Mouse (Mus musculus) kidney, adult 11 months (tissue): ENCODE data around the gene Zfp804b.
"Not testable (repeated sequence)": the region's sequence is repeated elsewhere in the genome, so short reads cannot be mapped to it uniquely, and the experiment has no call there.

Experiments used
- DNase-seq: peaks from one replicate; pipeline ENCODE4 v3.0.0; 2022

Zfp804b gene

DNA sequence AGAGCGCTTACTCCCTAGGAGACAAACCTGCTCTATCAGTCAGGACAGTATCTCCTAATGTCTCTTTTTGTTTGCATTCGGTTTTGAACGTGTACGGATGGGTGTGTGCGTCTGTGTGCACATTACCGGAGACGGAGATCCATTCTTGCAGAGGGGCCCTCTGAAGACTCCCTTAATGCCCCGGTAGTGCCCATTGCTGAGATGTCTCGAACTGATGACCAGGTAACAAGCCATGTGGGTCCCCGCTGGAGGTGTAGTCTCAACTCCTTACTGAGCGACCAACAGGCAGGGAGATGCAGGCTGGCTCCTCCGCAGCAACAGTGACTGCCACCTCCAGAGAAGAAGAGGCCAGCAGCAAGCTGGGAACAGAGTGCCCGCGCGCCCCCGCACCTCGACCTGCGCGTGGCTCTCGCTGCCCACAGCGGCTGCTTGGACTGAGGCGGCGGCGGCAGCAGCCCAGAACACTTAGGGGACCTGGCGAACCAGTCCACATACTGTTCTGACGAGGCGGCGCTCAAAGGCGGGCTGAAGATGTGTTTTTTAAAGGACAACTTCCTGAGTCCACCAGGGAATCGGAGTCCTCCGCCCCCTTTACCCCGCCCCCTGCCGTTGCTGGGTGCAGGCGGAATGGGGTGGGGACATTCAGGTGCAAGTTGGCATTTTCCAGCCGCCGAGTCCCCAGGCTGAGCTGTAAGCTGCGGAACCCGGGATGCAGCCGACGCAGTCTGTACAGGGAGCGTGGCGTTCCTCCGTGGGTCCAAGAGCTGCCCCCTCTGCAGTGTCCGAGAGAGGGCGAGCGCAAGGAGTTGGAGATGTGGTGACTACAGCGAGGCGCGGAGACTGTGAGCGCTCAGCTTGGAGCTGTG lies at the start of gene Zfp804b:
Gene Zfp804b (minus strand): TSS at position 612 of the 866 bp plus-strand sequence.
- no peak for DNase-seq

DNA sequence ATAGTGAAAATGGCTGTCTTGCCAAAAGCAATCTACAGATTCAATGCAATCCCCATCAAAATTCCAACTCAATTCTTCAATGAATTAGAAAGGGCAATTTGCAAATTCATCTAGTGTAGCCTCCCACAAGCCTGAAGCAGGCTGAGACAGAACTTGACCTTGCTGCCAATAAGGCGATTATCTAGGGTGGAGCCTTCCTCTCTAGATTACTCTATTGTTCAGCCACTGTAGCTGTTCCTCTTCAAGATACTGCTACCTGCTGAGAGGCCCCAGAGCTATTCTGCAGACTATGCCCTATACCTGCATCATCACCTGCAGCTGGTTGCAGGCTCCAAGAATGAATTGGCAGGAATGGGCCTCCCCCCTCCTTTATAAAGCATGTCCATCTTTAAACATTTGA lies 20.1 kb upstream of the Zfp804b start:
- DNase-seq = not testable (repeated sequence)

DNA sequence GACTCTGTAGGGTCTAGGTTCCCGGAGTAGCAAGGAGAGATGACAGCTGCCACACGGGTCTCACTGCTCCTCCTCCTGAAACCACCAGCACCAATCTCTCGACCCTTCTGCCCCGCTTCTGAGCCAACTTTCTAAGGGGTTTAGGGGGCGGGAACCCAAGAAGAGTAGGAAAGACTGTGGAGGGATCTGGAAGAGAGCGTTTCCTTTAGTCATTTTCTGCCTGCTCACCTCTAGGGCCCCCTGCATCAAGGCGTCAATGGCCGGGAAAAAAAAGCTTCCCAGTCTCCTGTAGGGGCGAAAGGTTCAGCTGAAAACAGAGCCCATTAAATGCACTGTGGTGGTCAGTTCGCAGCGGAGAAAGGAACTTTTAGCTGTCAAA lies 444 bp upstream of the Zfp804b start:
- no peak for DNase-seq

DNA sequence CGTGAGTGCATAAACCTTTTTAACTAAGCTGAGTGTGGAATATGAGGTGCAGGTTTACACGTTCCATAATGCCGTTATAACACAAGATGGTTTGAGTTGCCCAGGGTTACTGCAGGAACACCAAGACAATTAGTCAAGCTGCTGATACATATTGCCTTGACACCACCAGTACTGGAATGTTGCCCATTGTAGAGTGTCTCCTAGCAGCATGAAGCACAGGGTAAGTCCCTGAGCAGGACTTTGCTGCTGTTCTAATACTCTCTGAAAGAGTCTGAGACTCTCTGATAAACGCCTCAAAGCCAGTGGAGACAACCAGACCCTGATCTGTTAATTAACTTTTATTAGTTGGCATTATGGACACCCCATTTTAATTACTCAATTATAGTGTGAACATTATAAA lies 19.0 kb downstream of the Zfp804b start:
- no peak for DNase-seq

DNA sequence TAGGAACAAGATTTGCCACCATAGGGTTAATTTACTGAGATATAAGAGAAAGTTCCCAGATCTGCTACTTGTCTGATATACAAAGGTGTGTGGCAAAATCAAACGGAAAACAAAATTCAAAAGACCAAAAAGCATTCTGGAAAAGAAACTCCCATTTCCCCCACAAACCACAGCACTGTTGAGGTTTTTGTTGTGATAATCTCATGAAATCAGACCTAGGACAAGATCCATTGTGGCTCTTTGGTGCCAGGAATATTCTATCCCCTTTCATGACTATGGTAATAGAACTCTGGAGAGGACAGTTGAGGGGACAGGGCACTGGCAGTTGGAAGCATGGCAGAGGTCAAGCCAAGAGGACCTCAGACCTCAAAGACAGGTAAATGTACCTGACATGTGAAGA lies 40.7 kb downstream of the Zfp804b start, which contains the start of gene Tex47:
Gene Tex47 (plus strand): TSS at position 301 of the 400 bp plus-strand sequence.
- DNase-seq = no peak

DNA sequence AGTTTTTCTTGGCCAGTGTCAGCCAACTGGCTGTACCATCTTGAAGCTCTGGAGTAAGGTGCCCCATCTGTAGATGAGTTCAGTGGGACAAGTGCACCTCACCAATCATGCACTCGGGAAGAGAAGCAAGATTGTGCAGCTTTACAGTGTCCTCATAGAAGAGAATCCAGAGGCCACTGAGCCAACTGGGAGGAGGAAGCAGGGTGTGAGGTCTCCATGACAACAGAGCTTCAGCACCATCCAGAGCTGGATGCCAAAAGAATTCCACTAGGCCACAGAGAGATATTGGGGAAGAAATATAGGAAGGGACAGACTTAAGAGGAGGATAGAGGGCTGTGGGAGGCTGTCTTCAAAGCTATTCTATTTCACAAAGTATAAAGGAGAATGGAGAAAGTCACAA lies 41.6 kb downstream of the Zfp804b start:
- DNase-seq = no peak

DNA sequence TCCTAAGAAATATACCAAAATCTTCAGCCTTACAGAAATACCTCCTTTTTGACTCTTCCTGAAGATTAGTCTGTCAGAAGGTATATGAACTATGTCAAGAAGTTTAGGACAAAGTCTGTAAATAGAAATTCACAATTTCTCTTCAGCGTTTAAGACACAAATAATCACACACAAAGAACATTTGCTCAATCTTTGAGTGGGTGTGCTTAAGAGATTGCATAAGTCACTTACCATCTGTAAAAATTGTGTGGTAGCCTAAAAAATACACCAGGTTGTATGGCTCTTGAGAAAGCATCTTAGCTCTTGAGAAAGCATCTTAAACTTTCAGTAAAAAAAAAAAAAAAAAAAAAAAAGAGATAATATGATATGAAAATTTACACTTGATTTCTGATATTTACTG lies 60.2 kb downstream of the Zfp804b start:
- DNase-seq = no peak

DNA sequence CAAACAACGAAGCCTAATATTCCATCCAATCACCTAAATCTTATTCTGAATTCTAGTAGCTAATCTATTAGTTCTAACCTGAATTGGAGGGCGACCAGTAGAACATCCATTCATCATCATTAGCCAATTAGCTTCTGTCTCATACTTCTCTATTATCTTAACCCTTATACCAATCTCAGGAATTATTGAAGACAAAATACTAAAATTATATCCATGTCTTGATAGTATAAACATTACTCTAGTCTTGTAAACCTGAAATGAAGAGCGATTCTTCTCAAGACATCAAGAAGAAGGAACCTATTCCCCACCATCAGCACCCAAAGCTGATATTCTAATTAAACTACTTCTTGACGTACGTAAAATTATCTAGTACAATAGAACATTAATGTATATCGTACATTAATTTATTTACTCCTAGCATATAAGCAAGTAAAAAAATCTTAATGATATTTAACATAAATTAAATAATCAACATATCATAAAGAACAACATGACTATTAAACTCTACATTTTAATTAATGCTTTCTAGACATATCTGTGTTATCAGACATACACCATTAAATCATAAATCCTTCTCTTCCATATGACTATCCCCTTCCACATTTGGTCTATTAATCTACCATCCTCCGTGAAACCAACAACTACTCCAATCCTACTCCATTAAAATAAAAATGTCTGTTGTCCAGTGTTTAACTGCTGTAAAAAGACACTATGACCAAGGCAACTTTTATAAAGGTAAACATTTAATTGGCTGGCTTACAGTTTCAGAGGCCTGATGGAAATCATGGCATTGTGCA lies 67.7 kb downstream of the Zfp804b start:
- no peak for DNase-seq

DNA sequence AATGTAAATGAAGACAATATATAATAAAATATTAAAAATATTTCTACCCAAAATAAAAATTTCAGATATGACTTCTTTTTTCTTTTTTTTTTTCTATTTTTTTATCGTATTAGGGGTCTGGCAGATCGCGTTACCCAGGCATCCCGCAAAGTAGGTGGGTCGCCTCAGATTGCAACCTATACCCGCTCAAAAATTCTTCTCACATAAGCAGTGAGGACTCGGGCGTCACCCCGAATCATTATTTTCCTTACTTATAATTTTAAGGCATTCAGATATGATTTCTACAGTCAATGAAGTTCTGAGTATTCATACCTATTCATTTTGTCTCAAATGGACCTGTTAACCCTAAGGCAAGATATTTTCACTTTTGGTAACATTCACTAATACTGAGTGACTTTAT lies 167.0 kb downstream of the Zfp804b start:
- DNase-seq = no peak

DNA sequence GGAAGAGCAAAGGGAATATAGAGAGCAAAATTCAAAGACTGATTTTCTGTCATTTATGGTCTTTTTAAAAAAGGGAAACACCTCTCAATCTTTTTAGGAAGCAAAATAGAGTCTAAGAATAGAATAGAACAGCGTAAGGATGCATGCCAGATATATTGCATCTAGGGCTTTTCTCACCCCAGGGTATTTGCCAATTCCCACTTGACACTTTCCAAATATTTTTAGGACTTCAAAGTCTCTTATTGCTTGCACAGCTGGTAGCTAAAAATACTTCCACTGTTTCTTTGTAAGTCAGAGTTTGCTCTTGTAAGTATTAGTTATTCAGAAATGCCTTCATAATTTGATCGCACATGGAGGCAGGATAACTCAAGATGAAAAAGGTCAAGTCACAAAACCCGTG lies 204.9 kb downstream of the Zfp804b start:
- DNase-seq = no peak

DNA sequence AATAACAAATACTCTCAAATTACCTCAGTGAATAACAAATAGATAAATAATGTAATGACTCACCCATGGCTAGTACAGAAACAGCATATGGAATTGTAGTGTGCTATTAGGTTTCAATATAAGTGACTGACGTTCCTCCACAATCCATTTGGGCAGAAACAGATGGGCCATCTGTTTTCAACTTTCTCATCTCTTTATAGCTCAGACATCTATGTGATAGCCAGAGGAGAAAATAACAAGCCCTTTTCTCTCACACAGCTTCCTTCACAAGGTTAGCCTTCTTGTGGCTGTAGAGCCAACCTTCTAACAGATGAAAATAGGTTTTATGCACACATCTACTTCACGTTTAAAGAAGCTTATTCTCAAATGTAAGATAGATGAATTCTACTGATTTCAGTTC lies 242.2 kb downstream of the Zfp804b start:
- no peak for DNase-seq

DNA sequence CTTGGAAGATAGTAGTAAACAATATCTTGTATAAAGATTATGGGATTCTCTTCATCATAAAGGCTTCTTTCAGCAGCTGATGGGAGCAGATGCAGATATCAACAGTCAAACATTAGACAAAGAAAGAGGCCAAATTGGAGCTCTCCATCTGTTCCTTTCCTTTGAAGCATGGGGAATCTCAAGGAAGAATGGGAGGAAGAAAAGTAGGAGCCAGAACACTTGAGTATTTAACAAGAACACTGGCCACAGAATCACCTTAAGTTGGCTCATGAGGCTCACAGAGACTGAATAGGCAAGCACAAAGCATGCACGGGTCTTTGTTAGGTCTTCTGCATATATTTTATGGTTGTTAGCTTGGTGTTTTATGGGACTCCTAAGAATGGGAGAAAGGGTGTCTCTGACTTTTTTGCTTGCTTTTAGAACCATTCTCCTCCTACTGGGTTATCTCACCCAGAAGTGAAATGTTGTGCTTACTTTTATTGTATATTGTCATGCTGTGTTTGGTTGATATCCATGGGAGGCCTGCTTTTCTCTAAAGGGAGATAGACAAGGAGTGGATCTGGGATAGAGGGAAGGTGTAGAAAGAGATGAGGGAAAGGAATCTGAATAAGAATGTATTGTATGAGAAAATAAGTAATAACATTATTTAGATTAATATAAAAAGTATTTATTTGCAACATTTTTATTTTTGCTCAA lies 270.5 kb downstream of the Zfp804b start:
- DNase-seq = no peak

DNA sequence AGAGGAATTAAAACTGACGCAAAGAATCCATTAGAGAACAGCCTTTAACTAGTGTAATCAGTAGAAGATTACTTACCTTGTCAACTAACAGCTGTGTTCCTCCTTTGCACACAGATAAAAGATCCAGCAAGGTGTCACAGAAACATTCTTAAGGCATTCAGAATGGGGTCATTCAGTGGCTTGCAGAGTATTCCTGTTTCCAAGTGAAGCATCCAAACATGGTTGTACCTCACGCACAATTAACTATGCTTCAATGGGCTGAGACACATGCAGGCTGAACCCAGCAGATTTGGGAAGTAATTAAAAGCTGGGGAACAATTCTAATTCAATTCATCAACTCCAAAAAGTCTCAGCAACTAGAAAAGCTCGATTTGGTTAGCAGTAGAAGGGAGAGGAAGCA lies 337.1 kb downstream of the Zfp804b start:
- DNase-seq = no peak

DNA sequence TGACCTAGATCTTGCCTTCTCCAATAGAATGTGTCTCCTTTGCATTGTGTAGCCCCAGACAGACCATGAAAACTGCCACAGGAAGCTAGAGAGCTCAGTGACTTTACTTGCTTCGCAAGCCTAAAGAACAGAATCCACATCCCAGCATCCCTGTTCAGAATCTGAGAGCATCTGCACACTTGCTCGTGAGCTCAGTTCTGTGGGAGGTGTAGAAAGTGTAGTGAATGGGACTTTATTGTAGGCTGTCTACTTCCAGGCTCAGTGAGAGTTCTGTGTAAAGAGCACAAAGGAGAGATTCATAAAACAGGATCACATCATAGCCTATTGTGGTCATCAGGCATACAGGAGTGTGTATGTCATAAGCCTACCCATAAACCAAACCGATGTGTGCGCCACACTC lies 360.6 kb downstream of the Zfp804b start:
- DNase-seq = no peak

DNA sequence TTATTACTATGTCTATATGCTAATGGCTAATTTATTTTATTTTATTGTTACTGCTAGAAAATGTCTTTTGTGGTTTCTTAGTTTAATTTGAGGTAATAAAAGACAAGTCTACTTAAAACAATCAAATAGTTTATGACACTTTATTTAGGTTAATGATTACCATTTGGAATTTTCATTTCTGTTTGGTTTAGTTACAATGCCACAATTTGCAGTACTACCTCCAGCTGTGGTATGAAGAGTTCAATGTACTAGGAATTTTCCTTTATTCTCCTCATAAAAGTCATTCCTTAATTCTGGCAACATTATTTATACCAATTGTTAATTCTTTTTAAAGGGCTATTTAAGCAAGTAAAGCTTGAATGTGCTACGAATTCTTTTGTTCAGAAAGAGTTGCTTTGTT lies 409.7 kb downstream of the Zfp804b start:
- no peak for DNase-seq

DNA sequence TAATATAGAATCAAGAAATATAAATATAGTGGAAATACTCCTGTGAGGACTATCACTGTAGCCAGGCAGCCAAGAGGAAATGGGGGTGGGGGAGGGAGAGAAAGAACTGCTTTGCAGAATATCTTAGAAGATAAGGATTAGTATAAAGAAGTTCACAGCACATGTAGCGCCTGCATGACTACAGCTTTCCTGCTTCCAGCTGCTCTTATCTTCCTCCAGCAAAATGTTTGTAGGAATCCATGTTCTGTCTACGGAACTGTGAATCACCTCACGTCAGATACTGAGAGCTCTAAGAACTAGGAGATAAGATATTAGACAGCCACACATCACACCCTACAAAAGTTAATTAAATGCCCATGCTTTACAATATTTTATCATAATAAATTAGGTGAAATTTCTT lies 433.3 kb downstream of the Zfp804b start:
- no peak for DNase-seq

DNA sequence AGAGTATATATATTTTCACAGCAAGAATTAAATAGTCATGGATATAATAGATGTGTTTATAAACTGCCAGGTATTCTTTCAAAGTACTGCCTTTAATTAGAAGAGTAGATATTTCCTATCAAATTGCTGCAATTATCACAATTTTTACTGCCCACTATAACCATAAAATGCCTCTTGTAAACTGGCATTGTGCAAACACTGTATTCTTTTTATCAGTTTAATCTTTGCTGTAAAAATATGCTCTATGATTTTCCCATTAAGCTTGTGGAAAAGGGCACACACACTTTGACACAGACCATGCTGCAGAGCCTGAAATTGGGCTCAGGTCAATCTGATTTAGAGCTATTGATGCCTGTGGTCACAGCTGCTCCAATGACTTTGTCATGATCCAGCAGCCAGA lies 463.2 kb downstream of the Zfp804b start:
- no peak for DNase-seq

DNA sequence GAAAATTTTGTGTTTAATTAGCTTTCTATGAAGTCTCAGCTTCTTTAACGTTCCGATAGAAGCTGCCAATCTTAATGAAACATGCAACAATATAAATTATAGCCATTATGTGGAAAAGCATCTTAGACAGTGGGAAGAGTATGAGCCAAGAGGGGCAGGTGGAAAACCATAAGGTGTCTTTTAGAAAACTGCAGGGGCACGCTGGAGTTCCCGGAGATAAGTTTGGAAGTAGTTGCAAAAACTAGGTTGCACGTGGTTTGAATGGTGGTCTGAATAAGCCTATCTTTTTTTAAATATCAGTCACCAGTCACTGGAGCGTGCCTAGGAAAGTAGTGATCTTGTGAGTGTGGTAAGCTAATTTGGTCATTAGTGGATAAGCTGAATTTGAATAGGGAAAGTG lies 473.0 kb downstream of the Zfp804b start:
- no peak for DNase-seq

DNA sequence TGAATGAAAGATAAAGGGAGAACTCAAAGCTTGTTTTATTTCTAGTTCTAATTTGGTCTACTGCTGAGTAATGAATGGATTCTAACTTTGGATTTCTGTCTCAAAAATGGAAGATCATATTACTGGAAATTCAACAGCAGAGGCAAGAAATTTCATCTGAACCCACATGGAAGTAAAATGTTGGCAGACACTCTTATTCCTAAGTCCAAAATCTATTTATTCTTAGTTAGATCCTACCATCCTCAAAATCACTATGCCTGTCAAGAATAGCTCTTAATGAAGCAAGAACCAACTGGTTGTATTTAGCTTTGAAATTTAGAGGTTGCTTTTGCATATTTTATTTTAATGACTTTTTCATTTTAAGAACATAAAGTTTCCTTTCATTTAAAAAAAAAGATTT lies 473.6 kb downstream of the Zfp804b start:
- no peak for DNase-seq

DNA sequence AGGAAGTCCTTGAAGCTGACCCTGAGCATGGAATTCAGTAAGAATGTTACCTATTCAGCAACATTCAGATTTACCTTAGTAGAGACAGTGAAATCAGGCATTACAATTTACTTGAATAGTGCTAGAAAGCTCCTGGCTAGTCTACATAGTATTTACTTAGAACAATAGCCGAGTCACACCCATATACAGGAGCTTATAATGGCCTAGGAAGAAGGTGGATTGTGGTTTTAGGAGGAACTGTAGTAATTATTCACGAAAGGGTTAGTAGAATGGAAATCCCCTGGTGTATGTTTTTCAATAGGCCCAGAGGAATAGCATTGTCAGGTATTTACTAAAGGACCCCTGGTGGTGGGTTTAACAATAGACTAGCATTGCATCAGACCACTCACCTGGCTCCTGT lies 549.2 kb downstream of the Zfp804b start:
- DNase-seq = no peak

DNA sequence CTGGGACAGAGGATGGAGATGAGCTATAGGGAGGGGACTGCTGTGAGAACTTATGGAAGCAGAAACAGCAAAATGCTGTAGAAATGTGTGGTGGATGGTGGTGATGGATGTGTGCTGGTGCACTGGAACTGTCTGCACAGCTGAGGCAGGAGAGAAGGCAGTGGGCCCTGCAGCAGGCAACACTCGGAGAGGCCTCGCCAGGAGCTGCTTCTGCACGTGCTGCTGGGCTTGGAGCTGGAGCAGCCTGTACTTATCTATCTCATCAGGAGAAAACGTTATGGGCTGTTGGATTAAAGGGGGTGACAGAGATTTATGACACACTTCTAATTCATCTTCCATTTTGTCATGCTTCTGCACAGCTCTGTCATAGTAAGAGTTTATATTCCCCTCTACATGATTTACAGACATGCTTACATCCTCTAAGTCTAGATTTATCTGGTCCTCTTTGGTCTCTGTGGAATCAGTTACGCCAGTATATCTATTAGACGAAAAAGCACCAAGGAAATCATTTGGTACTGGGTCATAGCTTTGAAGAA lies 575.1 kb downstream of the Zfp804b start:
- no peak for DNase-seq
